Mouse (Mus musculus): ENCODE data around the gene Bnc1. TPM values are rescaled to one million over a fixed set of nuclear protein-coding genes. Genes with fewer than 3 reads are reported as not detected.

Bnc1 gene
- polyA plus RNA-seq, 1 experiment, result 1.5 TPM

DNA sequence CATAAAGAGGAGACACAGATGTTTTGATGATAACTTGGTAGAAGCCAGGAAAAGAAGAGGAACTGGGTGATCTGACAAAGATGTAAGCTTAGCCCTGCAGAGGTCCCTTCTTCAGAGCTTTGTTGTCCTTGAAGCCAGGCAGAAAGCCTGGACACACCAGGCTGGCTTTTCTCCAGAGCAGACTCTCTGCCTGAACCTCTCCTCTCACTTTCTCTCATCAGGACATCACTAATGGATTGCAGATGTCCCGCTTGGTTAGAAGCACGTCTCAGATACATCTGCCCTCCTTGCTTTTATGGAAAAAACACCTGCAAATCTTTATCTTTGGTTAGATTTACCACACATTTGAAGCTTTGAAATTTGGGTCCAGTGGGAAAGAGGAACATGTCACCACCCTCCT, 7.7 kb upstream of the Bnc1 start:
- H3K27ac ChIP-seq (ENCODE audit: control insufficient read depth, insufficient read depth, low read length), result no peak overlapping the region
- 29% methylated on average over 2 of the region's 2 CpGs for WGBS
- no peaks in the 10 kb centered on the region for H3K36me3 ChIP-seq (ENCODE audit: control insufficient read depth, insufficient read depth, low read length)
- H3K4me1 ChIP-seq (replicated peaks; ENCODE audit: control insufficient read depth, insufficient read depth, low read length), result no peaks in the 10 kb centered on the region
- H3K27me3 ChIP-seq (ENCODE audit: control insufficient read depth, insufficient read depth, low read length), result no peaks in the 10 kb centered on the region
- H3K4me3 ChIP-seq (ENCODE audit: control insufficient read depth, insufficient read depth, low read length), result no peak overlapping the region
- no peak for TF ChIP-seq CTCF (IDR thresholded peaks at IDR 0.05; ENCODE audit: borderline replicate concordance, control insufficient read depth, extremely low read depth, insufficient read depth, low read length, poor library complexity)
- TF ChIP-seq POLR2A (IDR thresholded peaks at IDR 0.05; ENCODE audit: control insufficient read depth, extremely low read depth, insufficient read depth, low read length, poor library complexity), result no peak
- no peak for DNase-seq

- no peak for DNase-seq
- Histone ChIP-seq H3K4me1 (replicated peaks; ENCODE audit: control insufficient read depth, insufficient read depth, low read length) (no peaks in the 10 kb centered on the region), H3K27ac (ENCODE audit: control insufficient read depth, insufficient read depth, low read length) (no peak overlapping the region), H3K27me3 (ENCODE audit: control insufficient read depth, insufficient read depth, low read length) (no peaks in the 10 kb centered on the region), H3K36me3 (ENCODE audit: control insufficient read depth, insufficient read depth, low read length) (no peaks in the 10 kb centered on the region), H3K4me3 (ENCODE audit: control insufficient read depth, insufficient read depth, low read length) (no peak overlapping the region)
- TF ChIP-seq CTCF (IDR thresholded peaks at IDR 0.05; ENCODE audit: borderline replicate concordance, control insufficient read depth, extremely low read depth, insufficient read depth, low read length, poor library complexity) (no peak), POLR2A (IDR thresholded peaks at IDR 0.05; ENCODE audit: control insufficient read depth, extremely low read depth, insufficient read depth, low read length, poor library complexity) (no peak)
- 63% methylated on average over 7 of the region's 7 CpGs for WGBS
Measured at GRCm38 (mm10) chr7:81999372-81999771, 7.3 kb upstream of the Bnc1 start.

DNA sequence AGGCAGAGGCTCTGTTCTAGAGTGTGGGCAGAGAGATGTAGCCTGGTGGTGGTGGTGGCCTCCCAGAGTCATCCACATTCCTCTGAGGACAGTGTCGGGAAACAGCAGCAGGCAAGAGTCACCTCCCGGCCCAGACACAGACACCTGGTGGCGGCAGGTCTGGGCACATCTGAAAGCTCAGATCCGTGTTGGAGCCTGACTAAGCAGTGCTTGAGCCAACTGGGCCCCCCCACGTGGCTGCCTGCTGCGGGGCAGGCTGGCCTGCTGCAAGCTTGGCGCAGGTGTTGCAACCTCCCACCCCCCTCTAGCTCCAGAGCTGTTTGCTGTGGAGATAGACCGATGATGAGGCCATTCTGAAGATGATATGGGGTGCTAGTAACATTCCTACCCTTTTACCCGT, 3.9 kb upstream of the Bnc1 start:
- TF ChIP-seq POLR2A (IDR thresholded peaks at IDR 0.05; ENCODE audit: control insufficient read depth, extremely low read depth, insufficient read depth, low read length, poor library complexity) (no peak), CTCF (IDR thresholded peaks at IDR 0.05; ENCODE audit: borderline replicate concordance, control insufficient read depth, extremely low read depth, insufficient read depth, low read length, poor library complexity) (no peak)
- Histone ChIP-seq H3K27ac (ENCODE audit: control insufficient read depth, insufficient read depth, low read length) (no peak overlapping the region), H3K36me3 (ENCODE audit: control insufficient read depth, insufficient read depth, low read length) (no peaks in the 10 kb centered on the region), H3K27me3 (ENCODE audit: control insufficient read depth, insufficient read depth, low read length) (peaks cover 17% of the 10 kb centered on the region), H3K4me3 (ENCODE audit: control insufficient read depth, insufficient read depth, low read length) (no peak overlapping the region), H3K4me1 (replicated peaks; ENCODE audit: control insufficient read depth, insufficient read depth, low read length) (no peaks in the 10 kb centered on the region)
- DNase-seq, result no peak
- WGBS, result 46% methylated on average over 9 of the region's 9 CpGs

- Histone ChIP-seq H3K4me1 (replicated peaks; ENCODE audit: control insufficient read depth, insufficient read depth, low read length) (no peaks in the 10 kb centered on the region), H3K4me3 (ENCODE audit: control insufficient read depth, insufficient read depth, low read length) (no peak overlapping the region), H3K27ac (ENCODE audit: control insufficient read depth, insufficient read depth, low read length) (no peak overlapping the region), H3K36me3 (ENCODE audit: control insufficient read depth, insufficient read depth, low read length) (no peaks in the 10 kb centered on the region), H3K27me3 (ENCODE audit: control insufficient read depth, insufficient read depth, low read length) (peaks cover 17% of the 10 kb centered on the region)
- WGBS, result 89% methylated on average over 6 of the region's 6 CpGs
- TF ChIP-seq POLR2A (IDR thresholded peaks at IDR 0.05; ENCODE audit: control insufficient read depth, extremely low read depth, insufficient read depth, low read length, poor library complexity), result no peak
- TF ChIP-seq CTCF (IDR thresholded peaks at IDR 0.05; ENCODE audit: borderline replicate concordance, control insufficient read depth, extremely low read depth, insufficient read depth, low read length, poor library complexity), result no peak
- DNase-seq, result no peak
Measured at GRCm38 (mm10) chr7:81995126-81995525, 3.0 kb upstream of the Bnc1 start.

GRCm38 (mm10) chr7:81993140-81993539, 1.0 kb upstream of the Bnc1 start:
- no peaks in the 10 kb centered on the region for H3K36me3 ChIP-seq (ENCODE audit: control insufficient read depth, insufficient read depth, low read length)
- H3K27ac ChIP-seq (ENCODE audit: control insufficient read depth, insufficient read depth, low read length), result no peak overlapping the region; the same call in 1 of the 2 replicates
- no peak overlapping the region for H3K4me3 ChIP-seq (ENCODE audit: control insufficient read depth, insufficient read depth, low read length)
- DNase-seq, result no peak
- H3K4me1 ChIP-seq (replicated peaks; ENCODE audit: control insufficient read depth, insufficient read depth, low read length), result no peaks in the 10 kb centered on the region
- TF ChIP-seq POLR2A (IDR thresholded peaks at IDR 0.05; ENCODE audit: control insufficient read depth, extremely low read depth, insufficient read depth, low read length, poor library complexity) (no peak), CTCF (IDR thresholded peaks at IDR 0.05; ENCODE audit: borderline replicate concordance, control insufficient read depth, extremely low read depth, insufficient read depth, low read length, poor library complexity) (no peak)
- 64% methylated on average over 7 of the region's 7 CpGs for WGBS
- H3K27me3 ChIP-seq (ENCODE audit: control insufficient read depth, insufficient read depth, low read length), result peaks cover 17% of the 10 kb centered on the region

GRCm38 (mm10) chr7:81991611-81992061, 456 bp downstream of the Bnc1 start:
- Histone ChIP-seq H3K27me3 (ENCODE audit: control insufficient read depth, insufficient read depth, low read length) (peaks cover 17% of the 10 kb centered on the region), H3K36me3 (ENCODE audit: control insufficient read depth, insufficient read depth, low read length) (no peaks in the 10 kb centered on the region), H3K4me3 (ENCODE audit: control insufficient read depth, insufficient read depth, low read length) (peak overlapping the region; percentile 23), H3K27ac (ENCODE audit: control insufficient read depth, insufficient read depth, low read length) (no peak overlapping the region), H3K4me1 (replicated peaks; ENCODE audit: control insufficient read depth, insufficient read depth, low read length) (no peaks in the 10 kb centered on the region)
- no peak for TF ChIP-seq CTCF (IDR thresholded peaks at IDR 0.05; ENCODE audit: borderline replicate concordance, control insufficient read depth, extremely low read depth, insufficient read depth, low read length, poor library complexity)
- TF ChIP-seq POLR2A (IDR thresholded peaks at IDR 0.05; ENCODE audit: control insufficient read depth, extremely low read depth, insufficient read depth, low read length, poor library complexity), result no peak
- DNase-seq, result no peak
- WGBS, result 5% methylated on average over 36 of the region's 36 CpGs

DNA sequence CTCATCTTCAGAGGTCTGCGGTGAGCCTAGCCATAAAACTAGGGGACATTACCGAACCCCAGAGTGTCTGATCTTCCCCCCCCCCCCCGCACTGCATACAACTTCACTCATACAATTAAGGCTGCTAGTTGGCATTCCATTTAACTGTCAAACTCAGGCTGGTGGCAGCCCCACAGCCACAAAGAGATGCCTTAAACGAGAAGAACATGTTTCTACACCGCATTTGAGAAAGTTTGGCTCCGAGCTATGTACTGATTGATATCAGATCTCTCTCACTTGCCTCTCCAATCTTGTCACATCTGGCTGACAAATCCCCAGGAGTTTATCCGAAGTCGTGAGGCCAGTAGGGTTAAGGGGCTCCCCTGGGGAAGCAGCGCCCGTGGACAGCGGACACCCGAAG, 976 bp downstream of the Bnc1 start:
- Histone ChIP-seq H3K4me3 (ENCODE audit: control insufficient read depth, insufficient read depth, low read length) (peak overlapping the region; percentile 12; the same call in 1 of the 2 replicates), H3K27me3 (ENCODE audit: control insufficient read depth, insufficient read depth, low read length) (peaks cover 17% of the 10 kb centered on the region), H3K27ac (ENCODE audit: control insufficient read depth, insufficient read depth, low read length) (no peak overlapping the region), H3K4me1 (replicated peaks; ENCODE audit: control insufficient read depth, insufficient read depth, low read length) (no peaks in the 10 kb centered on the region), H3K36me3 (ENCODE audit: control insufficient read depth, insufficient read depth, low read length) (no peaks in the 10 kb centered on the region)
- no peak for TF ChIP-seq CTCF (IDR thresholded peaks at IDR 0.05; ENCODE audit: borderline replicate concordance, control insufficient read depth, extremely low read depth, insufficient read depth, low read length, poor library complexity)
- TF ChIP-seq POLR2A (IDR thresholded peaks at IDR 0.05; ENCODE audit: control insufficient read depth, extremely low read depth, insufficient read depth, low read length, poor library complexity), result no peak
- no peak for DNase-seq
- WGBS, result 15% methylated on average over 12 of the region's 12 CpGs
